Mouse (Mus musculus) B cell, adult 67 days (primary cell): ENCODE data around the gene Mon2. TPM values are rescaled to one million over a fixed set of nuclear protein-coding genes. Genes with fewer than 3 reads are reported as not detected.

ENCODE experiments used
- total RNA-seq, 2 experiments: library from RNA; stranded (reverse); gene quantifications; 4 replicates each; pipeline ENCODE4 v1.2.4; 2023

Gene Mon2
- total RNA-seq = 100 to 1,000 TPM; 136 to 156 TPM

DNA sequence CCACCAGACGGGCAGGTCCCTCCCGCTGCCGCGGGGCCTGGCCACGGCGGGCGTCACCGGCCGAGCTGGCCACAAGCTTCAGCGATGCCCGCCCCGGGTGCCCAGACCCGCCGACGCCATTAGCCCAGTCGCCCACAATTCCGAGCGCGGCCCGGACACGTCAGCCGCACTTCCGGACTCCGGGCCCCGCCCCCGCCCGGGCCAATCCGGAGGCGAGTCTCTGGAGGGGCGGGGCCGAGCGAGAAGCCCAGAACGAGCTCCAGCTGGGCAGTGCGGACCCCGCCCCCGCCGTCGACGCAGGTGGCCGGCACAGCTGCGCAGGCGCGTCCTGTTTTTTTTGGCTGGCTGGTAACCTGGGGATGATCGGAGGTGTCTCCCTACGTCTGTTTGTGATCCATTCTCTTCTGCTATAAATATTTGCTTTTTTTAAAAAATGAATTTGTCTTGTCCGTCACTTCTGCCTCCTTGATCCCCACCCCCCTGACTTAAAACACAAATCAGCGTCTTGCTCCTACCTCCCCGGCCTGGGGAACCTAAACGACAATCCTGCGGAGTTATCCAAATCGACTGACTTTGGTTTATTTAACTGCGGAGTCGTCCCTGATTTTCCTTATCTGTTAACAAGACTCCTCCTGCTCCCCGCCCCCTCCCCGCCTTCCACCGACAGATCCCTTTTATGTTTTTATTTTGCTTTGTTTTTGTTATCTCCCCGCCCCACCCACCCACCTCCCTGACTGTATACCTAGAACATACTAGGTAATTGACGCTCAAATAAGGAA lies at the start of gene Mon2:
Gene Mon2, minus strand, starts transcription at position 261 of the 779 bp plus-strand sequence.

Other genes starting within 250 kb of the Mon2 start
- gene Usp15, start 120.5 kb upstream of the Mon2 start, total RNA-seq = 100 to 1,000 TPM; 118 to 129 TPM
- not detected for gene Fam19a2, start 187.5 kb upstream of the Mon2 start, total RNA-seq